Mouse (Mus musculus): ENCODE data around the gene Eif2s1.
A peak's percentile ranks its signal among the peaks of the same experiment; 100 is the strongest.
"Not testable (repeated sequence)": the region's sequence is repeated elsewhere in the genome, so short reads cannot be mapped to it uniquely, and the experiment has no call there.

Gene Eif2s1

DNA sequence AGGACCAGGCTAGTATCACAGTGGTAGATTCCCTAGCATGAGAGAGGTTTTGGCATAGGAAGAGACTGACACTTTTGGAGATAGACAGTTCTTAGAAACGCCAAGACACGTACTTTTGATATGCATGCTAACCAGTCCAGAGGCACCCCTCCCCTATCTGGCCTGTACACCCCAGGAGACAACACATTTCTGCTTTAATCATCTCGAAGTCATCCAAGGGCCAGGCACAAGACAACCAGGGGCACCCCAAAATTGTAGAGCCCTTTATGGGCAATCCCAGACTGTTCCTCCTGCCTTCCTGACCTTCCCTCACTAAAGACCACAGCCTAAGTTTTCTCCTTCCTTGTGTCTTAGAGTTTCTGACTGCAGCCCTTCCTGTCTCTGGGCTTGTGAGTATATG lies 53.9 kb downstream of the Eif2s1 start:
- DNase-seq (ENCODE audit: low spot score in 2 of 2) = no peak

GRCm38 (mm10) chr12:78916278-78916677 lies 54.7 kb downstream of the Eif2s1 start:
- DNase-seq (ENCODE audit: low spot score in 2 of 2) = no peak

DNA sequence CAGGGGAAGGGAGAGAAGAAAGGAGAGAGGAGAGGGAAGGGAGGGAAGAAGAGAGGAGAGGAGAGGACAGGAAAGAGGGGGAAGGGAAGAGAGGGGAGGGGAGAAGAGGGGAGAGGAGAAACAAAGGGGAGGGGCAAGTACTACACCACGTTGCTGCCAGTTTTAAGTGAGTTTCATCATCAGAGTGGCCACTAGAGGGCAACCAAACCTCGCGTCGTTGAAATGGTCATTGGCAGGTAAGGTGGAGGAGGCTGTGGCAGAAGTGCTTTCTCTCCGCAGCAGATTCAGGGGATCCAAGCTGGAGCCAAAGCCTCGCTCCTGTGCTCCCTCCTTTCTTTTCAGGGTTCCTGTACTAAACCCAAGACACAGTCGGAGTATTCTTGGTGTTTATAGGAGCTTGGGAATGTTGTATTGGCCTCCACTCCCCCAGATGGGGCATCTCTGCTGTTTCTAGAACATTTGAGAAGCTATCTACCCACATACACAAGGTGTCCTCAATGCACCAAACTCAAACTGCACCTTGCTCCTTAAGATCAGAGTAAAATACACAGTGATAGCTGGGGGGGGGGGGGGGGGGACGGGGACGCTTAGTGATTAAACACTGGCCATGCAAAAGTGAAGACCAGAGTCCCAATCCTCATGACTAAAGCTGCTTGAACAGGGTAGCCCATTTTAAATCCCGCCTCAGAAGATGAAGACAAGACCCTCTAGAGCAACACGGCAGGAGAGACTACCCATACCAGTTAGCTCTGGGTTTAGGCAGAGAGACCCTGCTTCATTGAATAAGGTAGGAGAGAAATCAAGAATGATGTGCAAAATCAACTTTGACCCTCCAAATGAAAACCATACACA lies 56.8 kb downstream of the Eif2s1 start:
- peak; percentile 66 to 83 for DNase-seq (ENCODE audit: low spot score in 2 of 2)

GRCm38 (mm10) chr12:78919079-78919712 lies 57.6 kb downstream of the Eif2s1 start:
- DNase-seq (ENCODE audit: low spot score in 2 of 2) = peak in 1 of 2 experiments; percentile 51

- no peak for DNase-seq (ENCODE audit: low spot score in 2 of 2)
Measured at GRCm38 (mm10) chr12:78921421-78921820, 59.8 kb downstream of the Eif2s1 start.

DNA sequence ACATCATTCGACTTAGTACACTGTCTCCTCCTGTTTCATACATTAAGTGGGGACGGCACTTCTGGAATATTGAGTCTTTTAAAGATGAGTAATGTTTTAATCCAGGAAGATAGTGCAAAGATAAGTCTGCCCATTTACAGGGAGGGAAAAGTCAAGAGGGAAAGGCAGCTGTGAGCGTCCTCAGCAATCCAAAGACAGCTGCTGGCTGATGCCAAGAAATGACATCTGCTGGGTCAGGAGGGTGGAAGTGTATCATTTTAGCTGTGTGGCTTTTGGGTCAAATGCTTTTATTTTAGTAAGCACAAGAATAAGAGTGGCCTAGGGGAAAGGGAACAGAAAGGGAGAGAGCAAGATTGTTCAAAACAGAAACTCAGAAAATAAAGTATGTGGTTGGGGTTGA lies 60.4 kb downstream of the Eif2s1 start:
- DNase-seq (ENCODE audit: low spot score in 2 of 2) = no peak

GRCm38 (mm10) chr12:78922977-78923376 lies 61.4 kb downstream of the Eif2s1 start:
- not testable (repeated sequence) for DNase-seq (ENCODE audit: low spot score in 2 of 2)

GRCm38 (mm10) chr12:78923539-78924189 lies 62.0 kb downstream of the Eif2s1 start:
- DNase-seq (ENCODE audit: low spot score in 2 of 2) = no peak

GRCm38 (mm10) chr12:78927287-78927686 lies 65.7 kb downstream of the Eif2s1 start:
- no peak for DNase-seq (ENCODE audit: low spot score in 2 of 2)

GRCm38 (mm10) chr12:78929900-78930299 lies 68.3 kb downstream of the Eif2s1 start:
- DNase-seq (ENCODE audit: low spot score in 2 of 2) = no peak

GRCm38 (mm10) chr12:78936494-78936893 lies 74.9 kb downstream of the Eif2s1 start:
- no peak for DNase-seq (ENCODE audit: low spot score in 2 of 2)
